Mouse (Mus musculus) liver, embryonic 11.5 days (tissue): ENCODE measurements around the gene Olfr1406. TPM values are rescaled to one million over a fixed set of nuclear protein-coding genes. Genes with fewer than 3 reads are reported as not detected.

Source experiments
- ATAC-seq: fragments of 200-750 bp; cut with Nextera tagmentation; replicated peaks from 2 replicates; pipeline ENCODE4 v1.8.0; 2017; ENCODE audit warnings: moderate number of reproducible peaks, mild to moderate bottlenecking, moderate TSS enrichment, moderate library complexity; ENCODE audit not compliant: low FRiP score
- DNase-seq: peaks from one replicate; pipeline ENCODE4 v3.0.0-alpha.2; 2017; ENCODE audit warnings: low spot score
- H3K27ac ChIP-seq: fragments of 300-500 bp; sonication (generic); 2 replicates; pipeline ENCODE4 v1.5.1; 2014; ENCODE audit warnings: mild to moderate bottlenecking, low read depth, low read length, control low read depth
- H3K27me3 ChIP-seq: fragments of 300-500 bp; sonication (generic); replicated peaks from 2 replicates; pipeline ENCODE4 v1.6.1; 2014; ENCODE audit warnings: low read length, mixed read lengths; ENCODE audit not compliant: control insufficient read depth, insufficient read depth
- H3K36me3 ChIP-seq: fragments of 300-500 bp; sonication (generic); 2 replicates; pipeline ENCODE4 v1.6.1; 2014; ENCODE audit warnings: mild to moderate bottlenecking, low read length, moderate library complexity, mixed read lengths; ENCODE audit not compliant: control insufficient read depth, insufficient read depth
- H3K4me1 ChIP-seq: fragments of 300-500 bp; sonication (generic); replicated peaks from 2 replicates; pipeline ENCODE4 v1.6.1; 2014; ENCODE audit warnings: low read length, mixed read lengths; ENCODE audit not compliant: control insufficient read depth, insufficient read depth
- H3K4me2 ChIP-seq: fragments of 300-500 bp; sonication (generic); 2 replicates; pipeline ENCODE4 v1.6.1; 2014; ENCODE audit warnings: mild to moderate bottlenecking, control low read depth, moderate library complexity
- H3K4me3 ChIP-seq: fragments of 300-500 bp; sonication (generic); 2 replicates; pipeline ENCODE4 v1.5.1; 2014; ENCODE audit warnings: low read depth, low read length, control low read depth
- H3K9ac ChIP-seq: fragments of 300-500 bp; sonication (generic); 2 replicates; pipeline ENCODE4 v1.6.1; 2014; ENCODE audit warnings: low read depth, low read length, control low read depth
- H3K9me3 ChIP-seq: fragments of 300-500 bp; sonication (generic); 2 replicates; pipeline ENCODE4 v1.6.1; 2016; ENCODE audit warnings: low read length, inconsistent platforms, mixed read lengths; ENCODE audit not compliant: control insufficient read depth
- WGBS: fragments of 180-500 bp; shearing (Covaris S2); extraction: QIAGEN DNeasy Blood & Tissue Kit; methylation state at CpG from one replicate; pipeline ENCODE4 v1.1.7; 2014; 5-methylcytosine and 5-hydroxymethylcytosine counted together
- polyA plus RNA-seq: library from polyadenylated mRNA; unstranded; fragments of >200 nt; fragmentation: Nextera tagmentation; extraction: Ambion mirVana; gene quantifications from 2 replicates; pipeline ENCODE4 v1.2.1, GENCODE M21; 2014

Gene Olfr1406
- polyA plus RNA-seq, 1 experiment from 2014 or later, result not detected

GRCm38 (mm10) chr1:173137274-173137673, 53.2 kb downstream of the Olfr1406 start, which contains the start of gene Olfr1408:
Gene Olfr1408 (minus strand): TSS chr1:173137374.
- DNase-seq (no peak), ATAC-seq (no peak)
- Histone ChIP-seq H3K4me3 (no peak within 1 kb of the TSS), H3K4me1 (no peaks in the 10 kb centered on the region), H3K27ac (no peak within 1 kb of the TSS), H3K9ac (no peak within 1 kb of the TSS), H3K36me3 (no peaks in the 10 kb centered on the region), H3K4me2 (no peak within 1 kb of the TSS), H3K9me3 (no peaks in the 10 kb centered on the region), H3K27me3 (no peaks in the 10 kb centered on the region)
- 60% methylated on average over 2 of the region's 2 CpGs for WGBS

Other genes starting within 250 kb of the Olfr1406 start
- not detected in 2 replicates for gene Olfr16, start 240.2 kb downstream of the Olfr1406 start, polyA plus RNA-seq
- 0.05 TPM in 1 of 2 replicates, not detected in the other for gene Olfr1408, start 53.3 kb downstream of the Olfr1406 start, polyA plus RNA-seq
- gene Olfr218, start 7.2 kb upstream of the Olfr1406 start, polyA plus RNA-seq, result not detected in 2 replicates
- not detected in 2 replicates for gene Olfr1404, start 21.8 kb upstream of the Olfr1406 start, polyA plus RNA-seq
- gene Fcer1a, start 36.6 kb upstream of the Olfr1406 start, polyA plus RNA-seq, result 0.16 TPM in 1 of 2 replicates, not detected in the other
- not detected in 2 replicates for gene Olfr418, start 75.4 kb upstream of the Olfr1406 start, polyA plus RNA-seq
- gene Mptx2, start 87.1 kb upstream of the Olfr1406 start, polyA plus RNA-seq, result not detected in 2 replicates
- 15.0 and 16.5 TPM in 2 replicates for gene Ackr1, start 143.1 kb upstream of the Olfr1406 start, polyA plus RNA-seq
- 1.1 and 3.2 TPM in 2 replicates for gene Aim2, start 160.2 kb upstream of the Olfr1406 start, polyA plus RNA-seq
- gene Cadm3, start 177.1 kb upstream of the Olfr1406 start, polyA plus RNA-seq, result 1.1 and 1.5 TPM in 2 replicates